Mouse (Mus musculus): ENCODE measurements around the gene Nos3.

Gene Nos3

GRCm38 (mm10) chr5:24364508-24364907, at the start of gene Nos3:
Gene Nos3, plus strand, starts transcription at chr5:24364810.
- DNase-seq (ENCODE audit: low read depth, low spot score), result no peak

GRCm38 (mm10) chr5:24319776-24320466, 44.7 kb upstream of the Nos3 start:
- no peak for DNase-seq (ENCODE audit: low read depth, low spot score)

- no peak for DNase-seq (ENCODE audit: low read depth, low spot score)
Measured at GRCm38 (mm10) chr5:24320467-24320813, 44.2 kb upstream of the Nos3 start.

- DNase-seq (ENCODE audit: low read depth, low spot score), result no peak
Measured at GRCm38 (mm10) chr5:24320894-24321293, 43.7 kb upstream of the Nos3 start.

- DNase-seq (ENCODE audit: low read depth, low spot score), result no peak
Measured at GRCm38 (mm10) chr5:24321711-24322682, 42.6 kb upstream of the Nos3 start.

GRCm38 (mm10) chr5:24325251-24325650, 39.4 kb upstream of the Nos3 start:
- no peak for DNase-seq (ENCODE audit: low read depth, low spot score)

- DNase-seq (ENCODE audit: low read depth, low spot score), result no peak
Measured at GRCm38 (mm10) chr5:24326166-24326841, 38.3 kb upstream of the Nos3 start.

- no peak for DNase-seq (ENCODE audit: low read depth, low spot score)
Measured at GRCm38 (mm10) chr5:24326842-24327417, 37.7 kb upstream of the Nos3 start.

- no peak for DNase-seq (ENCODE audit: low read depth, low spot score)
Measured at GRCm38 (mm10) chr5:24328813-24329211, 35.8 kb upstream of the Nos3 start.

- DNase-seq (ENCODE audit: low read depth, low spot score), result no peak
Measured at GRCm38 (mm10) chr5:24329212-24329964, 35.2 kb upstream of the Nos3 start.

- DNase-seq (ENCODE audit: low read depth, low spot score), result no peak
Measured at GRCm38 (mm10) chr5:24329965-24330298, 34.7 kb upstream of the Nos3 start.

- no peak for DNase-seq (ENCODE audit: low read depth, low spot score)
Measured at GRCm38 (mm10) chr5:24332401-24332800, 32.2 kb upstream of the Nos3 start.

GRCm38 (mm10) chr5:24334749-24335148, 29.9 kb upstream of the Nos3 start:
- DNase-seq (ENCODE audit: low read depth, low spot score), result no peak

GRCm38 (mm10) chr5:24335888-24336511, 28.6 kb upstream of the Nos3 start:
- DNase-seq (ENCODE audit: low read depth, low spot score), result no peak

GRCm38 (mm10) chr5:24337366-24337765, 27.2 kb upstream of the Nos3 start:
- DNase-seq (ENCODE audit: low read depth, low spot score), result no peak

- DNase-seq (ENCODE audit: low read depth, low spot score), result no peak
Measured at GRCm38 (mm10) chr5:24337821-24338220, 26.8 kb upstream of the Nos3 start.

- no peak for DNase-seq (ENCODE audit: low read depth, low spot score)
Measured at GRCm38 (mm10) chr5:24342205-24342963, 22.2 kb upstream of the Nos3 start.

GRCm38 (mm10) chr5:24342966-24343365, 21.6 kb upstream of the Nos3 start:
- no peak for DNase-seq (ENCODE audit: low read depth, low spot score)

- no peak for DNase-seq (ENCODE audit: low read depth, low spot score)
Measured at GRCm38 (mm10) chr5:24343379-24343778, 21.2 kb upstream of the Nos3 start.

- DNase-seq (ENCODE audit: low read depth, low spot score), result no peak
Measured at GRCm38 (mm10) chr5:24343977-24344436, 20.6 kb upstream of the Nos3 start.
